Mouse (Mus musculus) kidney, adult 2 months (tissue): ENCODE results near the gene Scn5a. TPM values are rescaled to one million over a fixed set of nuclear protein-coding genes. Genes with fewer than 3 reads are reported as not detected.

Experiments
- DNase-seq: peaks from one replicate; pipeline ENCODE4 v3.0.0; 2021
- H3K27ac ChIP-seq: fragments of 200-500 bp; 2 replicates; pipeline ENCODE4 v1.5.1; 2012; ENCODE audit warnings: low read depth, low read length, control low read depth, inconsistent platforms; ENCODE audit not compliant: insufficient read depth
- H3K27me3 ChIP-seq: fragments of 200-500 bp; replicated peaks from 2 replicates; pipeline ENCODE4 v1.6.1; 2012; ENCODE audit warnings: mild to moderate bottlenecking, moderate library complexity, low read length, inconsistent platforms; ENCODE audit not compliant: control insufficient read depth, insufficient read depth
- H3K36me3 ChIP-seq: fragments of 200-500 bp; 2 replicates; pipeline ENCODE4 v1.6.1; 2012; ENCODE audit warnings: mild to moderate bottlenecking, moderate library complexity, low read length, inconsistent platforms; ENCODE audit not compliant: control insufficient read depth, insufficient read depth
- H3K4me1 ChIP-seq: fragments of 200-500 bp; 2 replicates; pipeline ENCODE4 v1.6.1; 2011; ENCODE audit warnings: low read length; ENCODE audit not compliant: control insufficient read depth, insufficient read depth
- H3K4me3 ChIP-seq: fragments of 200-500 bp; 2 replicates; pipeline ENCODE4 v1.5.1; 2011; ENCODE audit warnings: mild to moderate bottlenecking, low read depth, low read length, control low read depth; ENCODE audit not compliant: insufficient read depth
- CTCF ChIP-seq: fragments of 200-500 bp; conservative IDR thresholded peaks from 2 replicates; pipeline ENCODE4 v1.5.1; 2011; ENCODE audit warnings: low read depth, mild to moderate bottlenecking, control low read depth, low read length, moderate library complexity, mixed read lengths; ENCODE audit not compliant: insufficient read depth, insufficient read length
- POLR2A ChIP-seq: fragments of 200-500 bp; IDR thresholded peaks from one replicate; pipeline ENCODE4 v1.6.1; 2011; ENCODE audit warnings: low read depth, low read length, control low read depth
- WGBS: fragments of 180-500 bp; shearing (Covaris S2); methylation state at CpG from one replicate; pipeline ENCODE4 v1.1.7; 2018; 5-methylcytosine and 5-hydroxymethylcytosine counted together
- polyA plus RNA-seq: library from polyadenylated mRNA; depleted of rRNA; stranded (reverse); fragments of >200 nt; gene quantifications from 2 replicates; pipeline ENCODE4 v1.2.3, GENCODE M21; 2012; rRNA removed

Gene Scn5a
- polyA plus RNA-seq, 1 experiment: 0.72 TPM

DNA sequence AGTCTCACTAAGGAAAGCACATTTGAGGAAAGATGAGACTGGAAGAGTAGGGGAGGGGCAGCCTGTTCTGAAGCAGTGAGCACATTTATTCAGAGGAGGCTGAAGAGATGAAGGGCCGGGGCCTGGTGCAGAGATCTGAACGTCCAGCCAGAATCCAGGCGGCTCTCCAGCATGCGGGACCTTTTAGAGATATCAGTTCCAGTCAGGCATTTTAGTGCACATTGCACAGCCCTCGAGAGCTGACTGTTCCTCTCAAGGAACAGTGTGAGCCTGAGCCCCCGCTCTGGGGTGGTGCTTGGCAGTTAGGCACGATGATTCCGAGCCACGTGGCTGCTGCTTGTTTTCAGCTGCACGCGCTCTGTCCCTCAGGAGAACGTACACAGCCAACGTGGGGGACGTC, 121.7 kb downstream of the Scn5a start:
- Histone ChIP-seq H3K36me3 (no peaks in the 10 kb centered on the region), H3K4me3 (no peak overlapping the region)
- WGBS: 90% methylated on average over 14 of the region's 14 CpGs

GRCm38 (mm10) chr9:119455967-119456366, 122.8 kb downstream of the Scn5a start:
- Histone ChIP-seq H3K27ac (no peak overlapping the region), H3K27me3 (no peaks in the 10 kb centered on the region), H3K36me3 (no peaks in the 10 kb centered on the region), H3K4me3 (no peak overlapping the region), H3K4me1 (no peaks in the 10 kb centered on the region)
- 87% methylated on average over 14 of the region's 14 CpGs for WGBS
- TF ChIP-seq CTCF (no peak), POLR2A (no peak)
- DNase-seq: no peak

More for the DNA sequence above, 121.7 kb downstream of the Scn5a start:
- no peak for DNase-seq
- H3K4me1 ChIP-seq: no peaks in the 10 kb centered on the region
- H3K27ac ChIP-seq: no peak overlapping the region
- TF ChIP-seq POLR2A: no peak
- TF ChIP-seq CTCF: no peak
- no peaks in the 10 kb centered on the region for H3K27me3 ChIP-seq

DNA sequence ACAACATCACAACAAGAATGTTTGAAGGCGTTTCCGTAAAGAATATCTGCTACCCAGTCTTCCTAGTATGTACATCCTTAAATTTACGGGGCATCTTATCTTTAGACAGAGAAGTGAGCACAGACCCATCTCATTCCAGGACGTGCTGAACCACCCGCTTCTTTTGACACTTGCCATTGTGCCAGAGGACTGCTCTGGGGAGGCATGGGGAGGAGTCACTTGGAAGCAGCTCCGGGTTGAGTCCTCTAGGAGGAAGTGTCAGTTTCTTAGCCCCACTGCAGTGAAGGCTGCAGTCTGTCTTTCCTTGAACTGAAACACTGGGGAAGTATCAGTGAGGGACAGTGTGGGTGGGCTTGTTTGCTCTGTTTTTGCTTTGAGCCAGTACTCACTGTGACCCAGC, 133.1 kb downstream of the Scn5a start:
- Histone ChIP-seq H3K27me3 (no peaks in the 10 kb centered on the region), H3K27ac (no peak overlapping the region), H3K4me1 (peaks cover 3% of the 10 kb centered on the region; the same call in 1 of the 2 replicates), H3K4me3 (no peak overlapping the region), H3K36me3 (no peaks in the 10 kb centered on the region; the same call in 1 of the 2 replicates)
- no peak for DNase-seq
- 20% methylated on average over 6 of the region's 6 CpGs for WGBS
- TF ChIP-seq CTCF (no peak), POLR2A (no peak)

DNA sequence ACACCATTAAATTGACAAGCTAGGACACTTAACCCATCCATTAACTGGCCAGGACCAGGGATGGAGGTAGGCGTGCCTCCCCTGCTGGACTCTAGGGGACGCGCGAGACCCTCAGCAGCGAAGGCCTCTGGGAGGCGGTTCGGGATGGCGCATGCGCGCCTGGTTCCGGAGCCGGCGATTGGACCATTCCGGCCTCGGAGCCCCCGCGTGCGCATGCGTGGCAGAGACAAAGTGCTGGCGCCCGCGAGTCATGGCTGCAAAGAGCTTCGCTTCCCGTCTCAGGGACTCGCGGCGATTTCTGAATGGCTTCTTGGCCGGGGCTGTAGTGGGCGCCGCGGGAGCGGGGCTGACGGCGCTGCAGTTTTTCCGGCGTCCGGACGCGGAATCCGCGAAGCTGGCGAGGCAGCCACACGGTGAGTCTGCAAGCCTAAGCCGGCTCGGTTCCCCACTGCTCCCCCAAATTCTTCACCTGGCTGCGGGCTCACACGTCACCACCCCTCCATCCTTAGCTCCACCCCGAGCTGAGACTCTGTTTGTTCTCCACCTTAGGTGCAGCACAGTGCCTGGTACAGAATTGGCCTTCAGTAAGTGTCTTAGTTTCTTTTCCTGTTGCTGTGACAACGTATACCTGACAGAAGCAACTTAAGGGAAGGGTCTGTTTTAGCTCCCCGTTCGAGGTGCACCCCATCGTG, 133.9 kb downstream of the Scn5a start, which contains the start of gene Exog:
Gene Exog (plus strand): TSS at position 206 of the 692 bp plus-strand sequence.
- Histone ChIP-seq H3K27me3 (no peaks in the 10 kb centered on the region), H3K27ac (no peak within 1 kb of the TSS), H3K4me3 (peak within 1 kb of the TSS; percentile 86), H3K4me1 (peaks cover 3% of the 10 kb centered on the region; the same call in 1 of the 2 replicates), H3K36me3 (no peaks in the 10 kb centered on the region)
- WGBS: under 1% methylated on average over 52 of the region's 52 CpGs
- DNase-seq: peak; percentile 98
- TF ChIP-seq POLR2A (no peak), CTCF (peak; percentile 70)

- H3K4me1 ChIP-seq: no peaks in the 10 kb centered on the region
- TF ChIP-seq CTCF: no peak
- no peak for TF ChIP-seq POLR2A
- no peaks in the 10 kb centered on the region for H3K27me3 ChIP-seq
- no peak for DNase-seq
- no peak overlapping the region for H3K27ac ChIP-seq
- 89% methylated on average over 9 of the region's 9 CpGs for WGBS
- no peak overlapping the region for H3K4me3 ChIP-seq
- H3K36me3 ChIP-seq: no peaks in the 10 kb centered on the region
Observed at GRCm38 (mm10) chr9:119438498-119439000, 140.3 kb downstream of the Scn5a start.

- TF ChIP-seq CTCF (no peak), POLR2A (no peak)
- Histone ChIP-seq H3K27ac (no peak overlapping the region), H3K27me3 (no peaks in the 10 kb centered on the region), H3K36me3 (no peaks in the 10 kb centered on the region), H3K4me1 (no peaks in the 10 kb centered on the region), H3K4me3 (no peak overlapping the region)
- DNase-seq: no peak
- WGBS: 84% methylated on average over 12 of the region's 12 CpGs
Observed at GRCm38 (mm10) chr9:119438065-119438464, 140.8 kb downstream of the Scn5a start.

GRCm38 (mm10) chr9:119435855-119436254, 143.0 kb downstream of the Scn5a start:
- Histone ChIP-seq H3K4me3 (no peak overlapping the region), H3K4me1 (no peaks in the 10 kb centered on the region), H3K27me3 (no peaks in the 10 kb centered on the region), H3K27ac (no peak overlapping the region), H3K36me3 (no peaks in the 10 kb centered on the region)
- DNase-seq: no peak
- WGBS: 63% methylated on average over 2 of the region's 2 CpGs
- TF ChIP-seq CTCF: no peak
- TF ChIP-seq POLR2A: no peak

Other genes with a start within 250 kb of the Scn5a start
- gene Acaa1a, start 239.3 kb downstream of the Scn5a start, polyA plus RNA-seq: 229 and 272 TPM in 2 replicates
- gene Myd88, start 237.6 kb downstream of the Scn5a start, polyA plus RNA-seq: 16.4 and 17.4 TPM in 2 replicates
- gene Xylb, start 221.6 kb downstream of the Scn5a start, polyA plus RNA-seq: 449 and 451 TPM in 2 replicates
- 1.7 and 2.1 TPM in 2 replicates for gene Slc22a14, start 213.5 kb downstream of the Scn5a start, polyA plus RNA-seq
- gene Acvr2b, start 176.9 kb downstream of the Scn5a start, polyA plus RNA-seq: 6.2 and 7.7 TPM in 2 replicates
- gene Exog, start 134.1 kb downstream of the Scn5a start, polyA plus RNA-seq: 1.7 and 2.2 TPM in 2 replicates
- not detected in 2 replicates for gene Scn10a, start 140.3 kb upstream of the Scn5a start, polyA plus RNA-seq
- 0.01 and 0.03 TPM in 2 replicates for gene Scn11a, start 246.4 kb upstream of the Scn5a start, polyA plus RNA-seq